Mouse (Mus musculus) bone marrow, adult 2 months (tissue): Measurements from ENCODE around the gene Atp1a2. TPM values are rescaled to one million over a fixed set of nuclear protein-coding genes. Genes with fewer than 3 reads are reported as not detected.

Experiments used
- H3K27ac ChIP-seq: fragments of 200-500 bp; 2 replicates; pipeline ENCODE4 v1.5.1; 2012; ENCODE audit warnings: low read depth, mild to moderate bottlenecking, control low read depth, inconsistent platforms, low read length; ENCODE audit not compliant: control insufficient read depth, poor library complexity, insufficient read depth
- H3K4me1 ChIP-seq: fragments of 200-500 bp; 2 replicates; pipeline ENCODE4 v1.6.1; 2011; ENCODE audit warnings: low read length; ENCODE audit not compliant: control insufficient read depth, insufficient read depth
- H3K4me3 ChIP-seq: fragments of 200-500 bp; replicated peaks from 2 replicates; pipeline ENCODE3; 2011; ENCODE audit warnings: mild to moderate bottlenecking, low read depth, low read length, control low read depth; ENCODE audit not compliant: control insufficient read depth
- CTCF ChIP-seq: fragments of 200-500 bp; IDR thresholded peaks from 2 replicates; pipeline ENCODE4 v1.5.1; 2011; ENCODE audit warnings: low read length, control low read depth; ENCODE audit not compliant: control insufficient read depth, insufficient read depth
- POLR2A ChIP-seq: fragments of 200-500 bp; IDR thresholded peaks from 2 replicates; pipeline ENCODE4 v1.6.1; 2011; ENCODE audit warnings: low read depth, mild to moderate bottlenecking, control low read depth, low read length, borderline replicate concordance; ENCODE audit not compliant: control insufficient read depth
- WGBS: fragments of 180-500 bp; shearing (Covaris S2); methylation state at CpG from one replicate; pipeline ENCODE4 v1.1.7; 2018; 5-methylcytosine and 5-hydroxymethylcytosine counted together
- polyA plus RNA-seq: library from polyadenylated mRNA; stranded (reverse); fragments of >200 nt; gene quantifications from 2 replicates; pipeline ENCODE4 v1.2.4, GENCODE M21; 2011; ENCODE audit warnings: low replicate concordance; ENCODE audit not compliant: missing spikeins, insufficient read depth, insufficient read length

The Atp1a2 gene
- polyA plus RNA-seq, 1 experiment = 2.9 TPM

DNA sequence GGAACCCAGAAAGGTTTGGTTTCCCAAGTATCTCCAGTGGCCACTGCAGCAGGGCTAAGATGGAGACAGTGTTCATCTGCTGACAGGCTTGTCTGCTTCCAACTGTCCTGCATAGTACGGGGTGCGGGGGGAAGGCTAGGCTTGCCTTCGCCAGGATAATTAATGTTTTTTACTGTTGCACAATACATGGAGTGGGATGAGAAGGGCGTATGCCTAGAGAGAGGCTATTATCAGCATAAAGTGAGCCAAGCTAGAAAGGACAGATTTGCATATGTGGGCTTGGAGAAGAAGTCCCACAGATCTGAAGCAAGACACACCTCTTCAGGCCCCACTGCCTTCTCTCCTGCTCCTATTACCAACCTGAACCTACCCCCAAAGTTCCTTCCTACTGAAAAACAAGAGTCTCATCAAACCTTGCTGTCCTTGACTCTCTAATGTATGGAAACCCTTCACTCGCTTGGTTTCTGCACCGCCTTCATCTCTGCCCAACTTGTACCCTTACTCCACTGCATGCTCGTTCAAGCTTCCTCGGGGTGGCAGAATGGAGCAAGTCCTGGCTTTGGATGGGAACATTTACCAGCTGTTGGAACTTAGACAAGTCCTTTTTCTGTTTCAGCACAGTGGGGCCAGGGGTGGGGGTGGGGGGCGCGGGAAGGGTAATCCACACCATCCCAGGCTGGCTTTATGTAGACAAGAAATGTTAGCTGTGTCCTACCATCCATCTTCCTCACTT lies 16.2 kb downstream of the Atp1a2 start:
- TF ChIP-seq POLR2A (no peak), CTCF (no peak)
- Histone ChIP-seq H3K4me3 (no peak overlapping the region), H3K27ac (no peak overlapping the region), H3K4me1 (no peaks in the 10 kb centered on the region; the same call in 1 of the 2 replicates)
- WGBS = 78% methylated on average over 10 of the region's 10 CpGs

DNA sequence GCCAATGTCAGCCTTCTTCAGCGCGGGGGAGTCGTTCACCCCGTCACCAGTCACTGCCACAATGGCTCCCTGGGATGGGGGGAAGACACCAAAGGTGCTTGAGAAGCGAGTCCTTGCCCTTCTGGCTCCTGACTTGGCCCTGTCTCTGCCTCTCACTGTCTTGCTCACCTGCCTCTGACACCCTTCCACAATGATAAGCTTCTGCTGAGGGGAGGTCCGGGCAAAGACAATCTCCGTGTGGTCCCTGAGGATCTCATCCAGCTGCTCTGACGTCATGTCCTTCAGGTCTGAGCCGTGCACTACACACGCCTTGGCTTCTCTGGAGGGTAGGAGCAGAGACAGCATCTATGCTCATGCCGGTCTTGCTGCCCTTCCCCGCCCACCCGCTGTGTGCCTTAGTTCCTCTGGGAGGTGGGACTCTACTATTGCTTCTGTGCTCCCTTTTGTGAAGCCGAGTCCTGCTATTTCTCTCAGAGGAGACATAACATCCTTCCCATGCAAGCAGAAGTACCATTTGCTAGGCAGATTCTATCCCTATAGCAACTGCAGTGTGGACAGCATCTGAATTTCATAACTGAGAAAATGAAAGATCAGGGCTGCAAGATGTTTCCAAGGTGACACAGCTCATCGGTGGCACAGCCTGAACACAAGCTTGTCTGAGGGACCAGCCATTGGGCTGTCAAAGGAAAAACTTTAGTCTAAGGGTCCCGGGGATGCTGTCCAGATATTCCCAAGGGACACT lies 17.9 kb downstream of the Atp1a2 start:
- no peak overlapping the region for H3K4me3 ChIP-seq
- 78% methylated on average over 16 of the region's 16 CpGs for WGBS
- no peak overlapping the region for H3K27ac ChIP-seq
- no peak for TF ChIP-seq POLR2A
- no peak for TF ChIP-seq CTCF
- no peaks in the 10 kb centered on the region; the same call in 1 of the 2 replicates for H3K4me1 ChIP-seq

DNA sequence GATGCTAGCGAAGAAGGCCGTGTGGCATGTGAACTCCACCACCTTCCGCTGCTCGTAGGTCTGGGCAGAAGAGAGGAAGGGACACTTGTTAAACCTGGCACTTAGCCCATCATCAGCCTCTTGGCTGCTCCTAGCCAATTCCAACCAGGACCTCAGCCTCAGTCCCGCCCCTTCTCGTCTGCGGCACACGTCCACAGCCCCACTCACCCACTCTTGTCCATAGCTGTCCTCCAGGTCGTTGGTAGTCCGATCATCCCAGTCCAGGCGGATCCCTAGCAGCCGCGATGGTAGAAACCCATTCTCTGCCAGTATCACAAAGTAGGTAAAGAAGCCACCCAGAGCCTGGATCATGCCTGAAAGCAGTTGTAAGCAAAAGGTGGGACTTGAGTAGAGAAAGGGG lies 19.5 kb downstream of the Atp1a2 start:
- WGBS = 77% methylated on average over 13 of the region's 13 CpGs
- H3K4me1 ChIP-seq = no peaks in the 10 kb centered on the region; the same call in 1 of the 2 replicates

DNA sequence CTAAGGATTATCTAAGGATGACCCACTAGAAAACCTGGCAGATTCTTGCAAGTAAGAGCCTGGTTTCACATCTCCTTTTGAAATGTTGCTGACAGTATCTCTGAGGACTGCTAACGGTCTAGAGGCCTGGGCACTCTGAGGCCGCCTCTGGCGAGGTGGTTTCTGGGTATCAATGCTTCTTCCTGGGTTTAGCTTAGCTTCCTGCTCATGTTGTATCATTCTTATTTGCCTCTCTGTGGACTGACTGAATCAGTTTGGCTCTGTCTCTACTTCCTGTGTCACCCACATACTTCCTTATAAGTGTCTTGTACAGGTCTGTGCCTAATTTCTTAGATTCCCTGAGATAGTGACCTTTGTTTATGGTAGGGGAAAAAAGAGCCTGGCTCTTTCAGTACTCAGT lies 20.7 kb downstream of the Atp1a2 start:
- Histone ChIP-seq H3K27ac (no peak overlapping the region; the same call in 1 of the 2 replicates), H3K4me1 (no peaks in the 10 kb centered on the region; the same call in 1 of the 2 replicates), H3K4me3 (no peak overlapping the region)
- WGBS = 3% methylated on average over 3 of the region's 3 CpGs
- TF ChIP-seq CTCF = no peak
- TF ChIP-seq POLR2A = no peak

More for the DNA sequence above, 19.5 kb downstream of the Atp1a2 start:
- Histone ChIP-seq H3K27ac (no peak overlapping the region), H3K4me3 (no peak overlapping the region)
- no peak for TF ChIP-seq POLR2A
- TF ChIP-seq CTCF = no peak

DNA sequence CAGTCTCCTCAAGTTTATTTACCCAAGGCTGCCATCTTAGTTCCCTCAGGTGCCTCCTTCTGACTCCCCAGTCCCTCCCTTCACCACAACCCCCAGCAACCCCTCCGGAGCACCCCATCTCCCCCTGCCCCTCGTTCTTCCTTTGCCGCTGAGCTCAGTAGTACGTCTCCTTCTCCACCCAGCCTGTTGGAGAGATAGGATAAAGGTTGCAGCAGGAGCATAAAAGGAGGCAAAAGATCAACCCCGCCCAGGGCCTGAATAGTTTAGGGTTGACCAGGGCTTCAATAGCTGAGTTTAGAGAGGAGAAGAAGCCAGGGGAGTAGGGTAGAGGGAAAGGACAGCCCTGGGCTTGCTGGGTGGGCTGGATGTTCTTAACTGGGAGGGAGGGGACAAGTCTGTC lies 23.3 kb downstream of the Atp1a2 start:
- WGBS = 86% methylated on average over 5 of the region's 5 CpGs
- Histone ChIP-seq H3K27ac (no peak overlapping the region), H3K4me3 (no peak overlapping the region), H3K4me1 (no peaks in the 10 kb centered on the region; the same call in 1 of the 2 replicates)
- TF ChIP-seq POLR2A (no peak), CTCF (no peak)

DNA sequence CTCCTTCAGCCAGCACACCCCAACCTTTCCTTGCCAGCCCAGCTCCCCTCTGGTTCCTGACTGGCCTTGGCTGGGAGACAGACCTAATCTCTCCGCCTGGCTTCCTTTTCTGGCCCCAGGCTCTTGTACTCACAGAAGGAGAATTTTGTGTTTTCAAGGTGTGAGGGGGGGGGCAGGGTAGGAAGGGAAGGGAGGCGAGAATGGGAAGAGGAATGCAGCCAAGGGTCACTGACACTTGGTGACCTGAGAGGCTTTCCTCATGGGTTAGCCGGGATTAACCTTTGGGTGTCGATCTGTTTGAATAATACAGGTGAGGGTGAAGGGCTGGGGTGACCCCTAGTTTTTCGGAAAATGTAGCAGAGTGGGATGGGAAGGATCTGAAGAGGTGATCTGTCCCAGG lies 23.7 kb downstream of the Atp1a2 start:
- WGBS = 81% methylated on average over 5 of the region's 5 CpGs
- no peak overlapping the region for H3K27ac ChIP-seq
- no peaks in the 10 kb centered on the region; the same call in 1 of the 2 replicates for H3K4me1 ChIP-seq
- no peak for TF ChIP-seq POLR2A
- TF ChIP-seq CTCF = no peak
- no peak overlapping the region for H3K4me3 ChIP-seq

DNA sequence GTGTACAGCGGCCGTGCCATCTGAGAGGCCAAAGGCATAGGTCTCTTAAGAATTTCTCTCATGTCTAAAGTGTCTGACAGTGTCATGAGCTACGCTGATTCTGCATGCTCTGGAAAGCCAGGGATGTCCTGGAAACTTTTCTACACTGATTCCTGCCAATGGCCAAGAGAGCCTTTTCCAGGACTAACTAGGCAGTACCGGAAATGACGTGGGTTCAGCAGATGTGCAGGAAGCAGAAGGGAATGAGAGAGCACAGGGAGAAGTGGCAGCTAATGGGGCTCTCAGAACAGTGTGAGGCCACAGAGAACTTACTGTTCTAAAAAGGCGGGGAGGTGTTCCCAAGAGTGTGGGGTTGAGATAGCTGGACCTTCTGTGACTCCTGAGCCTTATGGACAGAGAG lies 24.5 kb downstream of the Atp1a2 start:
- H3K4me3 ChIP-seq = no peak overlapping the region
- TF ChIP-seq POLR2A = no peak
- no peak for TF ChIP-seq CTCF
- no peak overlapping the region for H3K27ac ChIP-seq
- 75% methylated on average over 6 of the region's 6 CpGs for WGBS
- no peaks in the 10 kb centered on the region; the same call in 1 of the 2 replicates for H3K4me1 ChIP-seq

DNA sequence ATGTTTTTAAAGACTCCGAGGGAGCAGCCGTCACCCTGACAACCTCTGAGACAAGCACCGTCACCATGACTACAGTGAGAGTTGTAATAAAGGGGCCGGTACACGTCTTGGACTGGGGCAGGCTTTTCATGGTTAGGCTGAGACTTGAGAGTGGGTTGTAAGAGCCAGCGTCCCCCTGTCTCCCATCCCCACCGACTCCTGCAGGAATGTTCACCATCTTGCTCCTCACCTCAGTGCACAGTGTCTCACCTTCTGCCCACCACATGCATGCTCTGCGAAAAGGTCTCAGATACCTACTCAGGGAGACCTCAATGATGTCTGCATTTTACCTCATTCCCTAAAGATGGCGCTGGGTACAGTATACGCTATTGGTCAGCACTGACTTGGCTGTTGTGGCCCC lies 26.1 kb downstream of the Atp1a2 start:
- TF ChIP-seq POLR2A = no peak
- H3K27ac ChIP-seq = no peak overlapping the region
- no peaks in the 10 kb centered on the region; the same call in 1 of the 2 replicates for H3K4me1 ChIP-seq
- 88% methylated on average over 10 of the region's 10 CpGs for WGBS
- H3K4me3 ChIP-seq = no peak overlapping the region
